Mouse (Mus musculus): ENCODE measurements around the gene Map3k12. TPM values are rescaled to one million over a fixed set of nuclear protein-coding genes. Genes with fewer than 3 reads are reported as not detected.
A peak's percentile ranks its signal among the peaks of the same experiment; 100 is the strongest.

Map3k12 gene
- polyA plus RNA-seq (2016; fragmentation: Nextera tagmentation; extraction: Ambion mirVana), result 45.5 and 46.0 TPM in 2 replicates

DNA sequence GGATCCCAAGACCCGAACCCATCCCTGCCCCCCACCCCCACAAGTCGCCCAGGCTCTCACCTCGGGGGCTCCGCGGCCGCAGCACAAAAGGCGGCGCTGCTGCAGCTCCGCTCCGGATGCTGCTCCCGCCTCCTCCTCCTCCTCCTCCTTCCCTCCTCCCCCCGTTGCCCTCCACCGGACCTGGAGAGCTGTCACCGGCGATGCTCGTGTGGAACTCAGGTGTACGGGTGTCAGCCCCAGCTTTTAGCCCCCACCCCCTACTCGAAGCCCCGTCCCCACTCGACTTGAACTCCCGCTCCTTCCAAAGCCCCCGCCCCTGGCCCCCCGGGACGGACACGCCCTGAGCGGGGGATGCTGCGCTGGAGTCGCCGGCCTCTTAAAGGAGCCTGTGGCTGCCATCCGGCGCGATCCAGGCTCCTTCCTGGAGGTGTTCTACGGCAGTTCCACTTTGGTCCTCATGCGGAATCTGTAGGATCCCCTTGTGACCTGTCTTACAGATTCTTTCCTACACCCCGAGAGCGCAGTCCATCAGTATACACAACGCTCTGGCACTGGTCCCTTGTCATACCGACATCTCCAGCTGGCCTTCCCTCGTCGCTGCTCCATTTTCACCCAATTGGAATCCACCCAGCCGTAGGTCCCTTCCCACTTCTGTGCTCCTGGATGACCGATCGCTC, at the start of gene Map3k12:
TSS of gene Map3k12 (minus strand) at position 337 of the 677 bp plus-strand sequence.
- H3K4me1 ChIP-seq, result peaks cover 54% of the 10 kb centered on the region
- peak within 1 kb of the TSS; percentile 88 for H3K9ac ChIP-seq
- H3K9me3 ChIP-seq (replicated peaks), result no peaks in the 10 kb centered on the region
- H3K27ac ChIP-seq, result peak within 1 kb of the TSS; percentile 99
- H3K4me3 ChIP-seq, result peak within 1 kb of the TSS; percentile 55
- no peaks in the 10 kb centered on the region for H3K27me3 ChIP-seq
- peak; percentile 15 for ATAC-seq (ENCODE audit: low FRiP score)
- 1% methylated on average over 43 of the region's 43 CpGs for WGBS
- peaks cover 7% of the 10 kb centered on the region for H3K36me3 ChIP-seq
- H3K4me2 ChIP-seq (replicated peaks), result peak within 1 kb of the TSS; percentile 82

DNA sequence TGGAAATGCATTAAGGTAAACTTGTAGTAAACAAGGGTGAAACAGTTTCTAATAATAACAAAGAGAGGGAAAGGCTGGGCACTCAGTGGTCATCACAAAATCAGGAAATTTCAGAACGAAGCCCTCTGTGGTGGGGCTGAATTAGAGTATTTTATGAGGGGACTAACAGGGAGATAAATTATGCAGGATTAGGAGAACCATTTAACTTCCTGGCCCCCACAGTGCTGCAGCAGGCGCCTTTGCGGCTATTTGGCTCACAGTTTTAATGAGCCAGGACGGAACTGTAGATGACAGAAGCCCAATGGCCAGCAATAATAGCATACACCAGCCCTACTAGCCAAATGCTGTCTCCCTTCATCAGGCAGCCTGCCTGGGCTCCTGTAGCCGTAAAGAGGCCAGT, 46.8 kb upstream of the Map3k12 start:
- no peaks in the 10 kb centered on the region for H3K9me3 ChIP-seq (replicated peaks)
- H3K27ac ChIP-seq, result no peak overlapping the region
- 89% methylated on average over 5 of the region's 5 CpGs for WGBS
- H3K4me3 ChIP-seq, result no peak overlapping the region
- no peak overlapping the region for H3K4me2 ChIP-seq (replicated peaks)
- no peaks in the 10 kb centered on the region for H3K4me1 ChIP-seq
- no peaks in the 10 kb centered on the region for H3K27me3 ChIP-seq
- peaks cover 5% of the 10 kb centered on the region; the same call in 1 of the 2 replicates for H3K36me3 ChIP-seq
- ATAC-seq (ENCODE audit: low FRiP score), result no peak
- H3K9ac ChIP-seq, result no peak overlapping the region

GRCm38 (mm10) chr15:102563061-102563460, 46.2 kb upstream of the Map3k12 start:
- Histone ChIP-seq H3K4me2 (replicated peaks) (no peak overlapping the region), H3K9ac (no peak overlapping the region), H3K36me3 (peaks cover 5% of the 10 kb centered on the region; the same call in 1 of the 2 replicates), H3K4me1 (no peaks in the 10 kb centered on the region), H3K9me3 (replicated peaks) (no peaks in the 10 kb centered on the region), H3K27ac (no peak overlapping the region), H3K27me3 (no peaks in the 10 kb centered on the region), H3K4me3 (no peak overlapping the region)
- WGBS, result 90% methylated on average over 3 of the region's 3 CpGs
- no peak for ATAC-seq (ENCODE audit: low FRiP score)

DNA sequence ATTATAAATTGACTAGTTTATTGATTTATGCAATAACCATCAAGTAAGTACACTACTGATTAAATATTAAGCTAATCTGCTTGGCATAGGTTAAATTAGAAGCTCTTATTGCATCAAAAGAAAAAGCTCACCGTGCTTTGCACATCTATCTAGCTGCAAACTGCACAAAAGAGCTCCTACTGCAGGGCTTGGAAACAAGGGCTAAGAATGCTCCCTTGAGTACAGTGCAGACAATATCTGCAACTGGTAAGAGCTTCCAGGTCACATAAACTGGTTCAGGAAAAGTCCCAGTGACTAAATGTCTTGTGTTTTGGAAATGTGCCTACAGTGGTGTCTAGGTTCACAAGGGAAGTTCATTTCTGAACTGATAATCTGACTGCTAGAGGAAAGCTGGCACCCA, 45.6 kb upstream of the Map3k12 start:
- Histone ChIP-seq H3K27me3 (no peaks in the 10 kb centered on the region), H3K4me1 (no peaks in the 10 kb centered on the region), H3K9me3 (replicated peaks) (no peaks in the 10 kb centered on the region), H3K4me3 (no peak overlapping the region), H3K9ac (no peak overlapping the region), H3K4me2 (replicated peaks) (no peak overlapping the region), H3K36me3 (peaks cover 5% of the 10 kb centered on the region; the same call in 1 of the 2 replicates), H3K27ac (no peak overlapping the region)
- ATAC-seq (ENCODE audit: low FRiP score), result no peak
- 90% methylated on average over 1 of the region's 1 CpGs for WGBS

DNA sequence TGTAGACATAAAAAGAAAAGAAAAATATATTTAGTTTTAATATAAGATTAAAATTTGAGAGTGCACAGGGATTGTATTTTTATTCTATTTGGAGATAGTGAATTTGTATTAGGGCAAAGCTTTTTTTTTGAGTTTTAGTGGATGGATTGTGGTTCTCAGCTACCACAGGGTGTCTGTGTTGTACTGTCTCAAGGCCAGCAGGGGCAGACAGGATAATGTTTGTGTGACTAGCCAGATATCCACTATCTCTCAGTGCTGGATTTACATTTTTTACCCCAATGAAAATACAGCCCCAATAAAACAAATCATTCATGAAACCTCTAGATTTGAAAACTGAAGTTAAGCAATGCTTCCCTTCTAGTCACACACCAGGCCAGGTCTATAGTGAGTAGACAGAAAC, 40.7 kb upstream of the Map3k12 start:
- Histone ChIP-seq H3K27ac (no peak overlapping the region), H3K4me2 (replicated peaks) (no peak overlapping the region), H3K9me3 (replicated peaks) (no peaks in the 10 kb centered on the region), H3K4me1 (no peaks in the 10 kb centered on the region), H3K9ac (no peak overlapping the region), H3K4me3 (no peak overlapping the region), H3K36me3 (peaks cover 27% of the 10 kb centered on the region), H3K27me3 (no peaks in the 10 kb centered on the region)
- no peak for ATAC-seq (ENCODE audit: low FRiP score)

DNA sequence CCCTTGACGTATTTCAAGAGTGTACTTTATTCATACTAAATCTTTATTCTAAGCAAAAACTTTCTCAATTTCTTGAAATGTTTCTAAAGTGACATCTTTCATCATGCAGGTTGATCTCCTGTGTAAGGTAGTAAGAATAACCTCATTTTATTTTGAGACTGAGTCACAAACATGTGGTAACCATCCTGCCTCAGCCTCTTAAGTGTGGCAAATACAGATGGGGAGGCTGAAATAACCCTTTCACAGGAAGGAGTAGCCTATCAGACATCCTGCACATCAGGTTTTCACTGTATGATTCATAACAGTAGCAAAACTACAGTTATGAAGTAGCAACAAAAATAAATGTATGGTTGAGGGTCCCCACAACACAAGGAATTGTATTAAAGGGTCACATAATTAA, 38.7 kb upstream of the Map3k12 start:
- Histone ChIP-seq H3K4me2 (replicated peaks) (no peak overlapping the region), H3K27me3 (no peaks in the 10 kb centered on the region), H3K9ac (no peak overlapping the region), H3K4me3 (no peak overlapping the region), H3K36me3 (peaks cover 37% of the 10 kb centered on the region), H3K9me3 (replicated peaks) (no peaks in the 10 kb centered on the region), H3K4me1 (no peaks in the 10 kb centered on the region), H3K27ac (no peak overlapping the region)
- WGBS, result 98% methylated on average over 1 of the region's 1 CpGs
- ATAC-seq (ENCODE audit: low FRiP score), result no peak

- H3K4me1 ChIP-seq, result no peaks in the 10 kb centered on the region
- H3K36me3 ChIP-seq, result peaks cover 47% of the 10 kb centered on the region
- 95% methylated on average over 5 of the region's 5 CpGs for WGBS
- H3K4me3 ChIP-seq, result no peak overlapping the region
- no peak overlapping the region for H3K4me2 ChIP-seq (replicated peaks)
- H3K27me3 ChIP-seq, result no peaks in the 10 kb centered on the region
- H3K9me3 ChIP-seq (replicated peaks), result no peaks in the 10 kb centered on the region
- no peak overlapping the region for H3K9ac ChIP-seq
- no peak for ATAC-seq (ENCODE audit: low FRiP score)
- no peak overlapping the region for H3K27ac ChIP-seq
These were observed 35.7 kb upstream of the Map3k12 start for GRCm38 (mm10) chr15:102552599-102552998.

GRCm38 (mm10) chr15:102547478-102547877, 30.6 kb upstream of the Map3k12 start:
- H3K36me3 ChIP-seq, result peaks cover 42% of the 10 kb centered on the region
- 93% methylated on average over 3 of the region's 3 CpGs for WGBS

DNA sequence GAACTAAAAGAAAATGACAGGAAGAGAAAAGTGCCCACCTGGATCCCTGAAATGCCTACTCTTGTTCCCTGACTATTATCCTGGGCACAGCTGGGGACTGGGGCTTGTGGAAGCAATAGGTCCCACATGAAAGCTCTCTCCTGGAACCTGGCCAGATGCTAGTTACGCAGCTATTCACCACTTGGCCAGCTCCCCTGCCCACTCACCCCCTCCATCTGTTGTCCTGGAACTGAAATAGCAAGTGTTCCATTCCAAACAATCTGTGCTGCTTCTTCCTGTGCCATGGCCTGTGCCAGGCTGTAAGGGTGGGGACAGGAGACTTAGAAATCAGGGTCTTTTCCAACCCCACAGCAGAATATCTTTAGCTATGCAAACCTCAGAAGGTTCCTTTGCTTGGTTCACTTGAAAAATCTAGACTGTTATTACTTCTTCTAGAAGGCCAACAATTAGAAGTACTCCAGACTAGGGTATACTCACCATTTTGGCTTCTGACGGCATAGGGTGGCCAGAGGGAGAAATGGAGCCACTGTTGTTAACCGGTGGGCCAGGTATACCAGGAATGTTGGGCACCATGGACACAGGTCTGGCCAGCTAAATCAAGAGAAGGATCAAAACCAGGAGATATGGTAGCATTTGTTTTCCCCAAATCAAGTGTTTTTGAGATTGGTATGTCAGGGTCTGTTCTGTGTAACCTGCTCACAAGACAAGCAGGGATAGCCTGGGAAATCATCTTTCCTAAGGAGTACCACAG, 30.0 kb upstream of the Map3k12 start:
- H3K36me3 ChIP-seq, result peaks cover 36% of the 10 kb centered on the region
- no peak overlapping the region for H3K27ac ChIP-seq
- H3K9me3 ChIP-seq (replicated peaks), result no peaks in the 10 kb centered on the region
- H3K27me3 ChIP-seq, result no peaks in the 10 kb centered on the region
- no peak for ATAC-seq (ENCODE audit: low FRiP score)
- H3K4me3 ChIP-seq, result no peak overlapping the region
- no peaks in the 10 kb centered on the region for H3K4me1 ChIP-seq
- H3K9ac ChIP-seq, result no peak overlapping the region
- no peak overlapping the region for H3K4me2 ChIP-seq (replicated peaks)
- WGBS, result 79% methylated on average over 3 of the region's 3 CpGs

More at GRCm38 (mm10) chr15:102547478-102547877, 30.6 kb upstream of the Map3k12 start:
- no peak for ATAC-seq (ENCODE audit: low FRiP score)
- Histone ChIP-seq H3K9me3 (replicated peaks) (no peaks in the 10 kb centered on the region), H3K27ac (no peak overlapping the region), H3K4me2 (replicated peaks) (no peak overlapping the region), H3K4me1 (no peaks in the 10 kb centered on the region), H3K4me3 (no peak overlapping the region), H3K9ac (no peak overlapping the region), H3K27me3 (no peaks in the 10 kb centered on the region)

GRCm38 (mm10) chr15:102546246-102546645, 29.4 kb upstream of the Map3k12 start:
- ATAC-seq (ENCODE audit: low FRiP score), result no peak
- Histone ChIP-seq H3K4me2 (replicated peaks) (no peak overlapping the region), H3K27me3 (no peaks in the 10 kb centered on the region), H3K36me3 (peaks cover 35% of the 10 kb centered on the region), H3K27ac (no peak overlapping the region), H3K9ac (no peak overlapping the region), H3K4me1 (no peaks in the 10 kb centered on the region), H3K4me3 (no peak overlapping the region), H3K9me3 (replicated peaks) (no peaks in the 10 kb centered on the region)
- 95% methylated on average over 3 of the region's 3 CpGs for WGBS

DNA sequence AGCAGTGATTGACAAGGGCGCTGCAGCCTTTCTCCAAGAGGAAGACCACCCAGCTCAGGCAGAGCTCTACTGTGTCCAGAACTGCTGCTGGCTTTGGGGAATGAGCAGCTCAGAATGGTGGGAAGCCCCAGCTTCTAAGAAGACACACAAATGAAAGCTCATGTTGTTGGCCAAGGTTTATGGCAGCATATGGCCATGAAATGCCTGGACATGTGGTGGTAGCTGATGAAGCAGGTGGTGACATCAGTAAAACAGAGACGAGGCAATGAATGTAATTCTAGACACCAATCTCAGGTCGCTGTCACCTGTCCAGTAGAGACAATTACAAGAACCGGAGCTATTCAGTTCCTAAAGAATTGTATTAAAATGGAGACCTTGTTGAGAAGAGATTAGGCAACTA, 27.9 kb upstream of the Map3k12 start:
- Histone ChIP-seq H3K4me2 (replicated peaks) (no peak overlapping the region), H3K4me3 (no peak overlapping the region), H3K36me3 (peaks cover 46% of the 10 kb centered on the region), H3K9ac (no peak overlapping the region), H3K4me1 (no peaks in the 10 kb centered on the region), H3K27ac (no peak overlapping the region), H3K9me3 (replicated peaks) (no peaks in the 10 kb centered on the region), H3K27me3 (no peaks in the 10 kb centered on the region)
- no peak for ATAC-seq (ENCODE audit: low FRiP score)
- 92% methylated on average over 4 of the region's 4 CpGs for WGBS

GRCm38 (mm10) chr15:102533926-102534325, 17.1 kb upstream of the Map3k12 start:
- Histone ChIP-seq H3K27ac (no peak overlapping the region), H3K4me2 (replicated peaks) (no peak overlapping the region), H3K4me1 (no peaks in the 10 kb centered on the region), H3K4me3 (no peak overlapping the region), H3K27me3 (no peaks in the 10 kb centered on the region), H3K9me3 (replicated peaks) (no peaks in the 10 kb centered on the region), H3K9ac (no peak overlapping the region), H3K36me3 (peaks cover 62% of the 10 kb centered on the region)
- ATAC-seq (ENCODE audit: low FRiP score), result no peak
- WGBS, result 95% methylated on average over 7 of the region's 7 CpGs
